Mouse (Mus musculus): ENCODE measurements at regions not wholly inside any gene's neighbourhood (a gene's known extent, or its start where the extent isn't known, plus 50 kb on each side); places are given as distances from the start of the nearest gene placed in this dataset.

DNA sequence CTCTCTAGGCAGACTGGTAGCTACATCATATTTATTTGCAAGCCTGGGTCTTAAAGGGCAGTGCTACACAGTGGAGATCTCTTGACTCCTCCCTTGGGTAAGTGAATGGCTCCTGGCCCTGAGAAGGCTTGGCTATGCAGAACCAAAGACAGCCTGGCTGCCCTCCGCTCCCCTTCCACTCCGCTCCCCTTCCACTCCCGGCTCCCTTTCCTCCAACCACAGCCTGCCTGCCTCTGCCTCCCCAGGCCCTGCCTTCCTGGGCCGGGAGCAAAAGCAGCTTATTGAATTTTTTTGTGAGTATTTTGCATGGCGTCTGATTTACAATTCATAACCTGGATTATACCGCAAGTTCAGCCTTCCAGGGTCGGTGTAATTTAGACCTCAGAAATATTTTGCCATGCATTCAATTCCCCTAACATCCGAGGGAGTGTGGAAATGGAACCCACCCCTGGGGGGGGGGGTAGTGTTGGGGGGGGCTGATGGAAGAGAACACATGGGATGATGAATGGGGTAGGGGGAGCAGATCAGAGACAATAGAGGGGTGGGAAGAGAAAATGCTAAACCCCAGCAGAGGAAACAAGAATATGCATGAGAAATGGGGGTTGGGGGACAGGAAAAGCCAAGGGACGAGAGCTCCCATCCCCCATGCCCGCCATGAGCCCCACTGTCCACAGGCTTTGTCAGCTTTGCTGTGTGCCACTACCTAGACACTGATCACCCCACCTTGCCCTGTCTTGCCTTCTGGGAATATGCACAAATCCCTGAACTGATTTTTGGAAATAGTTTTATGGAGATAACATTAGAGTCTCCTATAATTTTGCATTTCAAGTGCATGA is 139.2 kb upstream of the Rpl38 start:
- TF ChIP-seq FLI1 (IDR thresholded peaks at IDR 0.05; ENCODE audit: low read length), result no peak
- TF ChIP-seq GATA1 (IDR thresholded peaks at IDR 0.05; ENCODE audit: borderline replicate concordance, low read length), result no peak
